Mouse (Mus musculus): ENCODE measurements at regions not wholly inside any gene's neighbourhood (a gene's known extent, or its start where the extent isn't known, plus 50 kb on each side); places are given as distances from the start of the nearest gene placed in this dataset.
"Not testable (repeated sequence)": the region's sequence is repeated elsewhere in the genome, so short reads cannot be mapped to it uniquely, and the experiment has no call there.

DNA sequence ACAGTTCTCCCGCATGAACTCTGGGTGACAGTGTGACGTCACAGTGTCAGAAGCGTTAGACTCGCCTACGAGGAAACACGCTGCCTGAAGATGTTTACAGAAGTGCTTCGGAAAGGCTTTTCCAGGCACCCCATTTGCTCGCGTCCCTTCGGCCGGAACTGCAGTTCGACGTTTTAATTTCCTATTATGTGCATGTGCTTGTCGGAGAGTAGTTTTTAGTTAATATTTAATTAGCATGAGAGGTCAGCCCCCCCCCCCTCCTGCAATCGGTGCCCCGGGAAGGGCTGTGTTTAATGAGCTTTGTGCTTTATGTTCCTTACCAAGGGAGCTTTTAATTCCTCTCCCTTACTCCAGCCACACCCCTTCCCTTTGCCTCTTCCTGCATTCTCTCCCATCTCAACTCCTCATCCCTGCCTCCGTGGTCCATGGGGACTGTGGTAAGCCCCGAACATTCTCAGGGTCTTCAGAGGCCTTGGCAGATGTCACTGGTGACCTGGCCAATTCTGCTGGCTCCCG is 92.8 kb upstream of the Mrps10 start:
- intact Hi-C loops (cut with DNase I) = loop anchor here (5.0 kb wide), 1 partner anchor 134 kb away; no protein-coding TSS in a partner anchor
- DNase-seq (ENCODE audit: low spot score in 2 of 2) = no peak

- intact Hi-C loops (cut with DNase I) = no loop called here
- DNase-seq (ENCODE audit: low spot score in 2 of 2) = no peak
Observed at GRCm38 (mm10) chr17:47273309-47273708, 95.4 kb upstream of the Mrps10 start.

- peak in 1 of 2 experiments; percentile 37 for DNase-seq (ENCODE audit: low spot score in 2 of 2)
- intact Hi-C loops (cut with DNase I) = no loop called here
Observed at GRCm38 (mm10) chr17:47271979-47272677, 96.6 kb upstream of the Mrps10 start.

GRCm38 (mm10) chr17:47269053-47269891 is 99.4 kb upstream of the Mrps10 start:
- intact Hi-C loops (cut with DNase I) = no loop called here
- no peak for DNase-seq (ENCODE audit: low spot score in 2 of 2)

DNA sequence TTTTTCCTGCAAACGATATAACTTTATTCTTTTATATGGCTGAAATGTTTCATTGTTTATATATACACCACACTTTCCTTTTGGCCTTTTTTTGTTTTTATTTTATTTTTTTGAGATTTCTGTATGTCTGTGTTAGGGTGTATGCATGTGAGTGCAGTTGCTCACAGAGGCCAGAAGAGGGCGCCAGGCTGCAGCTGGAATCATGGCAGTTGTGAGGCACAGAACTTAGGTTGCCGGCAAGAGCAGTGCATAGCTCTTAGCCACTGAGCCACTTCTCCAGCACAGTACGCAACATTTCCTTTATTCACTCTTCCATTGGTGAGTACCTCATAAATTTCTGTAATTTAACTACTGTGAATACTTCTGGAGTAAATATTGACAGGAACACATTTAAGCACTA is 100.8 kb upstream of the Mrps10 start:
- intact Hi-C loops (cut with DNase I) = no loop called here
- no peak for DNase-seq (ENCODE audit: low spot score in 2 of 2)

GRCm38 (mm10) chr17:47267076-47267475 is 101.6 kb upstream of the Mrps10 start:
- intact Hi-C loops (cut with DNase I) = no loop called here

DNA sequence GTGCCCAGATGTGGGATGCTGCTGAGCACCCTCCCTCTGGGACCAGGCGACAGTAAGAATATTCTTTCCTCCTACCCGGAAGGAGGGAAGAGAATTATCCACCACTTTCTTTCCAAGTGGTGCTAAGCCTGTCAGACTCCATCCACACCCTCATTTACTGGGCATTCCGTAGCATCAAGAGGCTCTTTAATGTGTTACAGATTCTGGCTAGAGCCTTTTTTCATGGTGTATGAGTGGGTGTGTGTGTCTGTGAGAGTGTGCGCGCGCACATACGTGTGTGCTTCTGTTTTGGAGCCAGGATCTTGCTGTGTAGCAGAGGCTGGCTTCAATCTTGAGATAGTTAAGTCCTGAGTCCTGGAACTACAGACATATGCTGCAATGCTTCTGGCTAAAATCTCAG is 102.4 kb upstream of the Mrps10 start:
- DNase-seq (ENCODE audit: low spot score in 2 of 2) = peak; percentile 25 to 31
- intact Hi-C loops (cut with DNase I) = no loop called here

More at GRCm38 (mm10) chr17:47267076-47267475, 101.6 kb upstream of the Mrps10 start:
- no peak for DNase-seq (ENCODE audit: low spot score in 2 of 2)

GRCm38 (mm10) chr17:47262986-47263385 is 105.7 kb upstream of the Mrps10 start:
- DNase-seq (ENCODE audit: low spot score in 2 of 2) = no peak
- intact Hi-C loops (cut with DNase I) = no loop called here

DNA sequence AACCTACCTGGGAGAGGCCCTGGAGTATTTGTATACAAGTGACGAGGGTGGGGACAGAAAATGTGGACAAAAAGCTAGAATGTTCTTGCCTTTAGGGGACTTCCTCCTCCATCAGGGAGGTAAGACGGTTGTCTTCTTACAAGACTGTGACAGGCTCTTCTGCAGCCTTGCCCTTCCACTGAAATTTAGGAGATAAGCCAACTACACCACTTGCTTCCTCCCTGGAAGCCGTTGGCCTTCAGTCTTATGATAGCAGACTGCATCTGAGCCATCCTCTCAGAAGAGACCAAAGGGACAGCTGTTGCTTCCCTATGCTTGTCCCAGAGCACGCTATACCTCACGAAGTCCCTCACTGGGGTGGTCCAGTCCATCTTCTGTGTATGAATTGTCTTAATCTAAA is 106.5 kb upstream of the Mrps10 start:
- intact Hi-C loops (cut with DNase I) = no loop called here
- no peak for DNase-seq (ENCODE audit: low spot score in 2 of 2)

GRCm38 (mm10) chr17:47260976-47261375 is 107.7 kb upstream of the Mrps10 start:
- no peak for DNase-seq (ENCODE audit: low spot score in 2 of 2)
- intact Hi-C loops (cut with DNase I) = no loop called here

- DNase-seq (ENCODE audit: low spot score in 2 of 2) = no peak
- intact Hi-C loops (cut with DNase I) = no loop called here
Observed at GRCm38 (mm10) chr17:47258296-47258695, 110.4 kb upstream of the Mrps10 start.

DNA sequence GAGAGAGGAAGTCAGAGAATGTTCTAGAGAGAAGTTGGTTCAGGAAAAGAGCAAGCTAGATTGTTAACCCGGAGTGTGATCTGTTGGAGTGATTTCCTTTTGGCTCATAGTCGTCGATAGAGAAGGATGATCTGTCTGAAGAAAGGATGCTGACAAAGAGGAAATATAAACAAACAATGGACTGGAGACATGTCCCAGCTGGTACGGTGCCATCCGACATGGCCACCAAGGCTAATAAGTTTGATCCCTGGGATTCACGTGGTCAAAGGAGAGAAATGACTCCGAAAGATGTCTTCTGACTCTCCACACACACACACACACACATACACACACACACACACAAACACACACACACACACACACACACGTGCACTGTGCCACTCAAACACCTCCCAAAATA is 113.5 kb upstream of the Mrps10 start:
- intact Hi-C loops (cut with DNase I) = no loop called here
- no peak for DNase-seq (ENCODE audit: low spot score in 2 of 2)

DNA sequence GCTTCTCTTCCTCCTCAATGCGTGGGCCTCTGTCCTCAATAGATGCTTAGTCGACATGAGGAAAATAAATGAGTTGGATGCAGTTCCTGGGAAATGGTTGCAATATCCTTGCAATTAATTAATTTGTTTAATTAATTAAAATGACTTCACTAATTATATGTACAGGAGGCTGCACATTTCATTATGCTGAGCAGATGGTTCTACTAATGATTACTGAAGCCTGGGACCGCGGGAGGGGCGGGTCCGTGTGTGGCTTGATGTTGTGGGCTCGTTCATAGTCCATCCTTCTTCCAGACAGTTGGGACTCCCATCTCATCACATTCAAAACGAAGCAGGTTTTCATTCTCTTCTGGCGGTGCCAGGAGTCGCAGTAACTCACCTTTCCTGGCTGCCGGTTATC is 114.7 kb upstream of the Mrps10 start:
- no peak for DNase-seq (ENCODE audit: low spot score in 2 of 2)
- intact Hi-C loops (cut with DNase I) = no loop called here

GRCm38 (mm10) chr17:47250001-47250400 is 118.7 kb upstream of the Mrps10 start:
- DNase-seq (ENCODE audit: low spot score in 2 of 2) = no peak
- intact Hi-C loops (cut with DNase I) = no loop called here

- no peak for DNase-seq (ENCODE audit: low spot score in 2 of 2)
- intact Hi-C loops (cut with DNase I) = no loop called here
Observed at GRCm38 (mm10) chr17:47249176-47249575, 119.5 kb upstream of the Mrps10 start.

DNA sequence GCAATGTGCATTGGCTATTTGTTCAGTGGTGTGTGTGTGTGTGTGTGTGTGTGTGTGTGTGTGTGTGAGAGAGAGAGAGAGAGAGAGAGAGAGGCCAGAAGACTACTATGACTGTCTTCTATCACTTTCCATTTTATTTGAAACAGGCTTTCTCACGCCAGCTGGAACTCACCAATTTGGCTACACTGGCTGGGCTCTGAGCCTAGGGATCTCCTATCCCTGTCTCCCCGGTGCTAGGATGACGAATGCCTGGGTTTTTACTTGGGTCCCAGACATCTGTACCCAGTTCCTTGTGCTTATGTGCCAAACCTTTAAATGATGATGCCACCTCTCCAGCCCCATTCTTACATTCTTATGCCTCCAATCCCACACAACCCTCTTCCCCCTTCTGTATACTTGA is 120.6 kb upstream of the Mrps10 start:
- intact Hi-C loops (cut with DNase I) = no loop called here
- DNase-seq (ENCODE audit: low spot score in 2 of 2) = peak; percentile 19 to 47

GRCm38 (mm10) chr17:47247516-47247915 is 121.2 kb upstream of the Mrps10 start:
- intact Hi-C loops (cut with DNase I) = no loop called here
- no peak for DNase-seq (ENCODE audit: low spot score in 2 of 2)

GRCm38 (mm10) chr17:47246605-47247004 is 122.1 kb upstream of the Mrps10 start:
- DNase-seq (ENCODE audit: low spot score in 2 of 2) = no peak

GRCm38 (mm10) chr17:47245635-47246034 is 123.1 kb upstream of the Mrps10 start:
- no peak for DNase-seq (ENCODE audit: low spot score in 2 of 2)
- intact Hi-C loops (cut with DNase I) = no loop called here

More at GRCm38 (mm10) chr17:47246605-47247004, 122.1 kb upstream of the Mrps10 start:
- intact Hi-C loops (cut with DNase I) = no loop called here

DNA sequence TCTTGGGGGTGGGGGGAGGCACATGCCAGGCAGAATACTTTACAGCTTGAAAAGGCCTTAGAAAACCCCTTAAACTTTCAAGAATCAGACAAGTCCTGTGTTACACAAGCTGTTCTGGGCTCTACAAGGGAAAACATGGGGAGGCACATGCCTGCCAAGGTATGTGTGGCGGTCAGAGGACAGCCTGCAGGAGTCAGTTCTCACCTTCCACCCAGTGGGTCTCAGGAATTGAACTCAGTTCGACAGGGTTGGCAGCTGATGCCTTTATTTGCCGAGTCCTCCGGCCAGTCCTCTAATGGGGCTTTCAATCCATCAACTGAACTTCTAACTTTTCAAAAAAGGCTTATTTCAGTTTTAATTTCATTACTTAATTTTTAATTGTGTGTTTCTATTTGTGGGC is 129.6 kb upstream of the Mrps10 start:
- DNase-seq (ENCODE audit: low spot score in 2 of 2) = no peak
- intact Hi-C loops (cut with DNase I) = no loop called here

DNA sequence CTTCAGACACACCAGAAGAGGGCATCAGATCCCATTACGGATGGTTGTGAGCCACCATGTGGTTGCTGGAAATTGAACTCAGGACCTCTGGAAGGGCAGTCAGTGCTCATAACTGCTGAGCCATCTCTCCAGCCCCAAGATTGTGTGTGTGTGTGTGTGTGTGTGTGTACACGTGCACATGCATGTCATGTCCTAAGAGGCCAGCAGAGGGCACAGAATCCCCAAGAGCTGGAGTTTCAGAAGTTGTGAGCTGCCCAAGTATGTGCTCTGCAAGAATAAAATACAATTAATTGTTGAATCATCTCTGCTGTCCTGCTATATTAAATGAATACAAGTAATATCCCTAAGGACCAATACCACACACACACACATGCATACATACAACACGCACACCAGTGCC is 130.8 kb upstream of the Mrps10 start:
- DNase-seq (ENCODE audit: low spot score in 2 of 2); intact Hi-C loops (cut with DNase I): not testable (repeated sequence)
